Mouse (Mus musculus): ENCODE results near the gene Il3. TPM values are rescaled to one million over a fixed set of nuclear protein-coding genes. Genes with fewer than 3 reads are reported as not detected.

Gene Il3
- polyA plus RNA-seq, 1 experiment from 2014 or later: not detected

GRCm38 (mm10) chr11:54263405-54264031 is 3.6 kb downstream of the Il3 start:
- Histone ChIP-seq H3K4me2 (ENCODE audit: low read depth, low read length) (no peak overlapping the region), H3K4me1 (ENCODE audit: insufficient read depth) (no peaks in the 10 kb centered on the region), H3K9me3 (ENCODE audit: low read length) (no peaks in the 10 kb centered on the region), H3K36me3 (replicated peaks; ENCODE audit: insufficient read depth, low read length) (no peaks in the 10 kb centered on the region), H3K4me3 (ENCODE audit: low read depth, low read length) (no peak overlapping the region), H3K27me3 (ENCODE audit: insufficient read depth, low read length) (no peaks in the 10 kb centered on the region), H3K9ac (replicated peaks) (no peak overlapping the region), H3K27ac (ENCODE audit: low read depth) (no peak overlapping the region)
- TF ChIP-seq CTCF (IDR thresholded peaks at IDR 0.05; ENCODE audit: low read depth): peak; percentile 42
- no peak for TF ChIP-seq EP300 (IDR thresholded peaks at IDR 0.05; ENCODE audit: low read depth)
- WGBS (ENCODE audit: insufficient replicate concordance): 11% methylated on average over 1 of the region's 1 CpGs
- DNase-seq (peak; percentile 5), ATAC-seq (no peak)

DNA sequence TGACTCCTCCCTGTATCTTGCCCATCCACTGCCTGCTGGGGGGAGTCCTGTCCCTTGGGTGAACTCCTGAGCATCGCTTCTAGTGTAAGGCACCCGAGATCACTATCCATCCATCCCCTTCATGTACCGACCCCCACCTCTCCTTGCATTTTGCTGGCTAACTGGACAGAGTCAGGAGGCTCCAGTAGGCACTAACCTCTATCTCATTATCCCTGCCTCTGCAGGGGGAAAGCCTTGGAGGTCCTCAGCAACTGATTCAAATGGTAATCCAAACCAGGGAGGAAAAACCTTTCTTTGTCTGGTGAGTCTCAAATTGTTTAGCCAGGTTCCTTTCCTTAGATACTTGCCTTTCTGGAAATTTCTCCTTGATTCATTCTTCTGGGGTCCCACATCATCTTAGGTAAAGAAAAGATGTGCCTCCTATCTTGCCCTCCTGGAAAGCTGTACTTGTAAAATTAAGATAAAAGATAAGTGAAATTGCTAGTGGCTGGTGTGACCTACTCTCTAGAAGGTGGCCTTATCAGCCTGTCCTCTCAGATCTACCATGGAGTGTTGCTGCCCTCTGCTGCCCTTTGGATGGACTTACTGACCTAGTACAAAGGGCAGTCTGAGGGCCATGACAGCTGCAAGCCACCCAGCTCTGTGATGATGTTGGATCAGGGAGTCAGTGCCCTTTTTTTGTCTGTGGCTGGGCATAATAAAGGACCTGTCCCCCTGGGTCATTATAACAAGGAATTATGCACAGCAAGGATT is 10.3 kb downstream of the Il3 start:
- H3K9ac ChIP-seq (replicated peaks): no peak overlapping the region
- H3K4me1 ChIP-seq (ENCODE audit: insufficient read depth): no peaks in the 10 kb centered on the region
- no peak overlapping the region for H3K27ac ChIP-seq (ENCODE audit: low read depth)
- ATAC-seq (0 out of 2 replicates have a peak, but pooled peaks have one; percentile 56), DNase-seq (peak; percentile 81)
- 59% methylated on average over 3 of the region's 3 CpGs for WGBS (ENCODE audit: insufficient replicate concordance)
- H3K9me3 ChIP-seq (ENCODE audit: low read length): no peaks in the 10 kb centered on the region
- no peak overlapping the region for H3K4me3 ChIP-seq (ENCODE audit: low read depth, low read length)
- no peak for TF ChIP-seq EP300 (IDR thresholded peaks at IDR 0.05; ENCODE audit: low read depth)
- peak; percentile 83 for TF ChIP-seq CTCF (IDR thresholded peaks at IDR 0.05; ENCODE audit: low read depth)
- no peak overlapping the region for H3K4me2 ChIP-seq (ENCODE audit: low read depth, low read length)
- no peaks in the 10 kb centered on the region for H3K36me3 ChIP-seq (replicated peaks; ENCODE audit: insufficient read depth, low read length)
- H3K27me3 ChIP-seq (ENCODE audit: insufficient read depth, low read length): no peaks in the 10 kb centered on the region

DNA sequence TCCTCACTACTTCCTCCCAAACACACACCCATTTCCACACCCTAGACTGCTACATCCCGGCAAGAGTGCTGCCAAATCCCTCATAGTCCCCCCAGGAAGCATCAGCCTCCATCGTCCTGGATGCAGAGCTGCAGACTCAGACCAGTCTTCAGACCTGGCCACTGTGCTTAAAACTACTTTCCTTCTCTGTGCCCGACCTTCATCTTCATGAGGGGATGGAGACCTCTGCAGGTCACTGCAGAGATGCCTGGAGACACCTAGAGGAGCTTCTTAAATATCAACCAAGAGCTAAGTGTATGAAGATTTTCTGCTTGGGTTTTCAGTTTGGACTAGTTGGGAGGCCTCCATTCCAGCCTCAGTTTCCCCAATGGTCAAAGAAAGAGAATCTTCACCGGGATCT is 13.0 kb downstream of the Il3 start:
- no peaks in the 10 kb centered on the region for H3K9me3 ChIP-seq (ENCODE audit: low read length)
- DNase-seq (no peak), ATAC-seq (no peak)
- TF ChIP-seq EP300 (IDR thresholded peaks at IDR 0.05; ENCODE audit: low read depth) (no peak), CTCF (IDR thresholded peaks at IDR 0.05; ENCODE audit: low read depth) (peak; percentile 48)
- no peak overlapping the region for H3K27ac ChIP-seq (ENCODE audit: low read depth)
- no peak overlapping the region for H3K9ac ChIP-seq (replicated peaks)
- no peaks in the 10 kb centered on the region for H3K27me3 ChIP-seq (ENCODE audit: insufficient read depth, low read length)
- H3K4me1 ChIP-seq (ENCODE audit: insufficient read depth): no peaks in the 10 kb centered on the region
- 36% methylated on average over 4 of the region's 4 CpGs for WGBS (ENCODE audit: insufficient replicate concordance)
- no peak overlapping the region for H3K4me3 ChIP-seq (ENCODE audit: low read depth, low read length)
- H3K4me2 ChIP-seq (ENCODE audit: low read depth, low read length): no peak overlapping the region
- H3K36me3 ChIP-seq (replicated peaks; ENCODE audit: insufficient read depth, low read length): no peaks in the 10 kb centered on the region

DNA sequence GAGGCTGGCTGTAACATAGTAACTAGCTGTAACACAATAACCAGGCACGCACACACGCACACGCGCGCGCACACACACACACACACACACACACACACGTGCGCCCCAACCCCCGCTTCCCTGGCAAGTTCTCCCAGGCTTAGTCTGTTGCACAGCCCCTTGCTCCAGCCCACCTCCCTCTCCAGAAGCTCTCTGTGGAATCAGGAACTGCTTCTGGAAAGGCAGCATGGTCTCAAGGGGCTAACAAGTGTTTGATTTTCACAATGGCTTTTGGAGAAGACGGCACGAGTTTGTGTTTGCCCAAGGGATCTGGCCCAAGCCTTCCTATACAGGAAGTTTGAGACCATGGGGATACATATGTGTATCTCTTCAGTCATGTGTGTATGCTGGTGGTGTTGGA is 16.5 kb downstream of the Il3 start:
- H3K27me3 ChIP-seq (ENCODE audit: insufficient read depth, low read length): no peaks in the 10 kb centered on the region
- H3K9ac ChIP-seq (replicated peaks): no peak overlapping the region
- H3K36me3 ChIP-seq (replicated peaks; ENCODE audit: insufficient read depth, low read length): no peaks in the 10 kb centered on the region
- no peaks in the 10 kb centered on the region for H3K4me1 ChIP-seq (ENCODE audit: insufficient read depth)
- no peaks in the 10 kb centered on the region for H3K9me3 ChIP-seq (ENCODE audit: low read length)
- H3K27ac ChIP-seq (ENCODE audit: low read depth): no peak overlapping the region
- ATAC-seq (no peak), DNase-seq (no peak)
- no peak overlapping the region for H3K4me3 ChIP-seq (ENCODE audit: low read depth, low read length)
- WGBS (ENCODE audit: insufficient replicate concordance): 91% methylated on average over 11 of the region's 11 CpGs
- no peak for TF ChIP-seq CTCF (IDR thresholded peaks at IDR 0.05; ENCODE audit: low read depth)
- TF ChIP-seq EP300 (IDR thresholded peaks at IDR 0.05; ENCODE audit: low read depth): no peak
- H3K4me2 ChIP-seq (ENCODE audit: low read depth, low read length): no peak overlapping the region

GRCm38 (mm10) chr11:54249748-54250147 is 17.3 kb downstream of the Il3 start:
- ATAC-seq (no peak), DNase-seq (no peak)
- Histone ChIP-seq H3K4me2 (ENCODE audit: low read depth, low read length) (no peak overlapping the region), H3K4me3 (ENCODE audit: low read depth, low read length) (no peak overlapping the region), H3K27ac (ENCODE audit: low read depth) (no peak overlapping the region), H3K36me3 (replicated peaks; ENCODE audit: insufficient read depth, low read length) (no peaks in the 10 kb centered on the region), H3K9ac (replicated peaks) (no peak overlapping the region), H3K9me3 (ENCODE audit: low read length) (no peaks in the 10 kb centered on the region), H3K27me3 (ENCODE audit: insufficient read depth, low read length) (no peaks in the 10 kb centered on the region), H3K4me1 (ENCODE audit: insufficient read depth) (no peaks in the 10 kb centered on the region)
- TF ChIP-seq CTCF (IDR thresholded peaks at IDR 0.05; ENCODE audit: low read depth) (no peak), EP300 (IDR thresholded peaks at IDR 0.05; ENCODE audit: low read depth) (no peak)
- 80% methylated on average over 3 of the region's 3 CpGs for WGBS (ENCODE audit: insufficient replicate concordance)

GRCm38 (mm10) chr11:54248940-54249717 is 17.9 kb downstream of the Il3 start, which contains the start of gene Csf2:
TSS of gene Csf2 (minus strand) at chr11:54249667.
- Histone ChIP-seq H3K9ac (replicated peaks) (no peak within 1 kb of the TSS), H3K4me1 (ENCODE audit: insufficient read depth) (no peaks in the 10 kb centered on the region), H3K27ac (ENCODE audit: low read depth) (no peak within 1 kb of the TSS), H3K4me3 (ENCODE audit: low read depth, low read length) (no peak within 1 kb of the TSS), H3K36me3 (replicated peaks; ENCODE audit: insufficient read depth, low read length) (no peaks in the 10 kb centered on the region), H3K27me3 (ENCODE audit: insufficient read depth, low read length) (no peaks in the 10 kb centered on the region), H3K9me3 (ENCODE audit: low read length) (no peaks in the 10 kb centered on the region), H3K4me2 (ENCODE audit: low read depth, low read length) (no peak within 1 kb of the TSS)
- 28% methylated on average over 11 of the region's 11 CpGs for WGBS (ENCODE audit: insufficient replicate concordance)
- DNase-seq: no peak
- TF ChIP-seq CTCF (IDR thresholded peaks at IDR 0.05; ENCODE audit: low read depth) (no peak), EP300 (IDR thresholded peaks at IDR 0.05; ENCODE audit: low read depth) (peak; percentile 34; the same call in 1 of the 2 replicates)
- no peak for ATAC-seq
